Mouse (Mus musculus) forebrain, embryonic 12.5 days (tissue): ENCODE measurements around the gene Cd248. TPM values are rescaled to one million over a fixed set of nuclear protein-coding genes. Genes with fewer than 3 reads are reported as not detected.

ENCODE experiments used
- polyA plus RNA-seq: library from polyadenylated mRNA; unstranded; fragments of >200 nt; fragmentation: Nextera tagmentation; extraction: Ambion mirVana; gene quantifications from 2 replicates; pipeline ENCODE4 v1.2.1, GENCODE M21; 2016

Gene Cd248
- polyA plus RNA-seq, 1 experiment from 2014 or later = 17.1 TPM

Other genes starting within 250 kb of the Cd248 start
- 34.6 and 37.9 TPM in 2 replicates for gene Ccs, start 228.7 kb upstream of the Cd248 start, polyA plus RNA-seq
- 0.19 TPM in 2 replicates for gene Ccdc87, start 228.7 kb upstream of the Cd248 start, polyA plus RNA-seq
- gene Ctsf, start 212.9 kb upstream of the Cd248 start, polyA plus RNA-seq = 30.0 and 30.9 TPM in 2 replicates
- gene Actn3, start 190.2 kb upstream of the Cd248 start, polyA plus RNA-seq = 1.2 and 1.3 TPM in 2 replicates
- 17.4 and 17.5 TPM in 2 replicates for gene Zdhhc24, start 189.4 kb upstream of the Cd248 start, polyA plus RNA-seq
- gene Bbs1, start 161.4 kb upstream of the Cd248 start, polyA plus RNA-seq = 6.8 and 8.0 TPM in 2 replicates
- 159 and 170 TPM in 2 replicates for gene Dpp3, start 139.8 kb upstream of the Cd248 start, polyA plus RNA-seq
- 4.3 and 5.2 TPM in 2 replicates for gene Peli3, start 125.0 kb upstream of the Cd248 start, polyA plus RNA-seq
- 130 and 138 TPM in 2 replicates for gene Mrpl11, start 105.9 kb upstream of the Cd248 start, polyA plus RNA-seq
- gene Npas4, start 77.8 kb upstream of the Cd248 start, polyA plus RNA-seq = 0.09 and 0.14 TPM in 2 replicates
- 7.2 and 7.4 TPM in 2 replicates for gene Slc29a2, start 44.2 kb upstream of the Cd248 start, polyA plus RNA-seq
- gene B4gat1, start 29.3 kb upstream of the Cd248 start, polyA plus RNA-seq = 37.6 and 37.9 TPM in 2 replicates
- gene AC124502.3, start 29.2 kb upstream of the Cd248 start, polyA plus RNA-seq = 2.5 and 3.4 TPM in 2 replicates
- gene Brms1, start 26.7 kb upstream of the Cd248 start, polyA plus RNA-seq = 57.5 and 60.3 TPM in 2 replicates
- 0.87 and 1.6 TPM in 2 replicates for gene Rin1, start 17.6 kb upstream of the Cd248 start, polyA plus RNA-seq
- gene Tmem151a, start 17.5 kb downstream of the Cd248 start, polyA plus RNA-seq = 1.7 and 2.0 TPM in 2 replicates
- gene Yif1a, start 20.5 kb downstream of the Cd248 start, polyA plus RNA-seq = 54.4 and 56.4 TPM in 2 replicates
- gene Cnih2, start 30.4 kb downstream of the Cd248 start, polyA plus RNA-seq = 168 and 180 TPM in 2 replicates
- gene Rab1b, start 39.0 kb downstream of the Cd248 start, polyA plus RNA-seq = 232 and 237 TPM in 2 replicates
- 45.8 and 46.0 TPM in 2 replicates for gene Klc2, start 50.5 kb downstream of the Cd248 start, polyA plus RNA-seq
- gene Pacs1, start 205.0 kb downstream of the Cd248 start, polyA plus RNA-seq = 29.4 and 30.9 TPM in 2 replicates
- gene Sf3b2, start 227.4 kb downstream of the Cd248 start, polyA plus RNA-seq = 415 and 417 TPM in 2 replicates
- gene Gal3st3, start 230.3 kb downstream of the Cd248 start, polyA plus RNA-seq = 17.5 and 21.8 TPM in 2 replicates